Mouse (Mus musculus): Measurements from ENCODE around the gene Ccdc120.

Gene Ccdc120

DNA sequence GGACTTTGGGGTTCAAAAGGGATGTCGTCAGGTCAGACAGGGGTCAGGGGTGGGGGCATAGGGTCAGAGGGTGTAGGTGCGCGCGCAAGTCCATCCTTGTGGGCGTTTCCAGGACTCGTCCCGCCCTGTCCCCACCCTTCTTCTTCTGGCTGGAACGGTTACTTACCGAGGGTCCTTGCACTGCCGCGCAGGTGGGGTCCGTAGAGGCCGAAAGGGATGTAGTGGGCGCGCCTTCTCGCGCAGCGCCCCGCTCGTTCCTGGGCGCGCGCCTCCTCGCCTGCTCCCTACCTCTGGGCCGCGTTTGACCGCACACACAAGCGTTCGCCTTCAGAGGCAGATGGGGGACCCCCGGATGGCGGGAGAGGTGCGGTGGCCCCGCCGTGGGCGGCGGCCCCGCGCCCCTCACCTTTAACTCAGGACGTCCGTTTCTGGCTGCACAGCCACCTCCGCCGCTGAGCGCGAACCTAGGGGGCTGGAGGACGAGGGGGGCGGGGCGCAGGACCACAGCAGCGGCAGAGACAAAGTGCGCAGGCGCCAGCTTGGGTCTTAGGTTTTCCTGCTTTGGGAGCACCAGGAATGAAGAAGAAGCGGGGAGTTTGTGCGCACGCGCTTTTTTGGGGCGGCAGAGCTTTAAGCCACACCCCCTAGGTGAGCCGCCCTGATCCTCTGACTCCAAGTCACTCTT, at the start of gene Ccdc120:
Gene Ccdc120 (minus strand): TSS at position 474 of the 685 bp plus-strand sequence.
- DNase-seq (ENCODE audit: inconsistent ontology term): peak; percentile 82

DNA sequence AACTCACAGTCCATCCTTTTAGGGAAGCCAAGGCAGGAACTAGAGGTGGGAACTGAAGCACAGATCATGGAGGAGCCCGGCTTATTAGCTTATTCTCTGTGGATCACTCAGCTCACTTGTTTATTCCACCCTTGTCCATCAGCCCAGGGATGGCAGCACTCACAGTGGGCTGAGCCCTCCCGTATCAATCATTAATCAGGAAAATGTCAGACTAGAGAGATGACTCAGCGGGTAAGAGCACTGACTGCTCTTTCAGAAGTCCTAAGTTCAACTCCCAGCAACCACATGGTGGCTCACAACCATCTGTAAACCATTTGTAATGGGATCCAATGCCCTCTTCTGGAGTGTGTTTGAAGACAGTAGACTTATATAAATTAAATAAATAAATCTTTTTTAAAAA, 46.6 kb upstream of the Ccdc120 start:
- no peak for DNase-seq (ENCODE audit: inconsistent ontology term)

DNA sequence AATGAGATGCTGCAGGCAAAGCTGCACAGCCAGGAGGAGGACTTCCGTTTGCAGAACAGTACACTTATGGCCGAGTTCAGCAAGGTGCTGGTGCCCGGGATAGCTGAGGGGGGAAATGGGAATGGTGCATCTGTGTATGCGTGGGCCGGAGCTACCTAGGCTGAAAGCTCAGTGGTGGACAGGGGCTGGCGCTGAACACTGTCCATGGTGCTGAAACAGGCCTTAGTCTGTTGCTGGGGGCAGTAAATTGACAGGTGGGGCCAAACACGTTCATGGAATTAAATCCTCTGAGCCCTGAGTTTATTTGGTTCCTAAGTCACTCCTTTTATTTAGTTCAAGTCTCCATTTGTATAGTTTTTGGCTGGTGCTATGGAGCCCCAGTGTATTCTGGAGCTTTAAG, 44.3 kb upstream of the Ccdc120 start:
- DNase-seq (ENCODE audit: inconsistent ontology term): peak; percentile 4

DNA sequence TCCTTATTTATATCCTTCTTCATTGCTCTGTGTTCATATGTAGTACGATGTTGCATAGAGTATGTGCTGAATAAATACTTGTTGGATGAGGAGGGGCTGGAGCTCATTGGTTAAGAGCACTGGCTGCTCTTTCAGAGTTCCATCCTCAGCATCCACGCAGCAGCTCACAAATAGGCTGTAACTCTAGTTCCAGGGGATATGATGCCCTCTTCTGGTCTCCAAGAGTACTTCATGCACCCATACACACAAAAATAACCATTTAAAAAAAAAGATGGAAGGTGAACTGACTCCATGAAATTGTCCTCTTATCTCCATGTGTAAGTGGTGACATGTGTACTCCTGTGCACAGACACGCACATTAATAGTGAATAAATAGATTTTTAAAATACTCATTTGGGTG, 42.7 kb upstream of the Ccdc120 start:
- DNase-seq (ENCODE audit: inconsistent ontology term): no peak

DNA sequence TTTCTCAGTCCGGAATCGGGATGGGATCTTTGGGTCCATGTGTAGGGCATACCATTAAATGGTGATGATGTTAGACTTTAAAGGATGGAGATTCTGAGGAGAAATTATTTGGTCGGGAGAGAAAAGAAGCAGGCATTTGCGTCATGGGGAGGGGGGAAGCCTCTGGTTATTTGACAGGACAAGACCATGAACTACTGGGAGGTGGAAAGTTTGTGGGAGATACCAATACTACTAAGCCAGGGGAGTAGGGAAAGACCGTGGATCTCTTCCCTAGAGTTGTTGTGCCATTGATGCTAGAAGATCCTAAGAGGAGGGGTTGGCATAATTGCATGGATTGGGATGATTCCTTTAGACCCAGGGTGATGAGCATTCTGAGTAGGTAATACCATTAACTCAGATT, 39.6 kb upstream of the Ccdc120 start:
- peak; percentile 9 for DNase-seq (ENCODE audit: inconsistent ontology term)

DNA sequence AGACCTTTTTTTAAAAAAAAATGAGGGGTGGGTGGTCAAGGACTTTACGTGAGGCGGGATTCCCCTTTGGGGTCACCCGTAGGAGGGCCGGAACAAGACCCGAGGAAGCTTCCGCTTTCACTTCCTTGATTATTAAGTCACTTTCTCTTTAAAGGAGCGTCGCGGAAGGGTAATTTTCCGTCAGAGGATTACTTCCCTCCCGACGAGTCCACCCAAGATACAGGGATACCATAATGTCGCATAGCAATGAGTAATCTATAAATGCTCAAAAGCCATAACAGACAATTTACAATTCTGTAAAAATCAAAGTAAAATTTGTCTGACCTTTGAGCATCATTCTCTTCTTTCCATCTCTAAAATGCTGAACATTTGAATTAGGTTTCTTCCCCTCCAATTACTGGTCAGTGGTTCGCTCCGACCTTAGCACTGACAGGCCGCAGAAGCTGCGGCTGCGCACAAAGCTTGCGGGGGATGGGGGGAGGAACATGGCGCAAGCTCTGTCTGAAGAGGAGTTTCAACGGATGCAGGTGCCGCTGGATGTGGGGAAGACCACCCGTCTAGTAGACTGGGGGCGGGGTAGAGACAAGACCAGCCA, 38.9 kb upstream of the Ccdc120 start, which contains the start of gene Gripap1:
Gene Gripap1 (plus strand): TSS at position 224 of the 595 bp plus-strand sequence.
- peak; percentile 87 for DNase-seq (ENCODE audit: inconsistent ontology term)

DNA sequence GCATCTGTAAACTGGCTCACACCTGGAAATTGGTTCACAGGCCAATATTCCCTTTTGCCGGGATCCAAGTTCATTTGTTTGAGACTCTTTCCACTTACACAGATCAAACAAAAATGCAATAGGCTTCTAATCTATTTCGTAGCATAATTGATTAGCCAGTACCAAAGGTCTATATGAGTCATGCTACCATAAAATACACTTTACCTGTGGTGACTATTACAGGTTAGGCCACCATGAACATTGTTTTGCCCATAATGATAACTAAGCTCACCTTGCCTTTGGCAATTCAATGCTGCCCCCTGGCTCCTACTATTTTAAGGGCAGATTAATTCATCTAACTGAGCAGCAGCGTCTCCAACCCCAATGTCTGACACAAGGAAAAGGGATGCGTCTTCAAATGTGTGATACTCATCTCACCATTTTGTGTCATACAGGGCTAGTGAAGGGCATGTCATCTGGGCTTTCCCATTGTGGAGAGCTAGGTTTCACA, 31.9 kb upstream of the Ccdc120 start:
- DNase-seq (ENCODE audit: inconsistent ontology term): no peak

DNA sequence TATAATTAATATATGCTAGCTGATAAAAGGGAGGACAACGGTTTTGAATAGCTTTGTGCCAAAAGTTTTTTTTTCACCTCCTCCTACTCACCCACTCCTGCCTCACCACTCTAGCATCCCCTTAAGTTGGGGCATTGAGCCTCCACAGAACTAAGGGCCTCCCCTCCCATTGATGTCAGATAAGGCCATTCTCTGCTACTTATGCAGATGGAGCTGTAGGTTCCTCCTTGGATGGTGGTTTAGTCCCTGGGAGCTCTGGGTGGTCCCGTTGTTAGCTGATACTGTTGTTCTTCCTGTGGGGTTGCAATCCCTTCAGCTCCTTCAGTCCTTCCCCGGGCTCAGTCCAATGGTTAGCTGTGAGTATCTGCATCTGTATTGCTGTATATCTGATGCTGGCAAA, 28.6 kb upstream of the Ccdc120 start:
- DNase-seq (ENCODE audit: inconsistent ontology term): no peak

DNA sequence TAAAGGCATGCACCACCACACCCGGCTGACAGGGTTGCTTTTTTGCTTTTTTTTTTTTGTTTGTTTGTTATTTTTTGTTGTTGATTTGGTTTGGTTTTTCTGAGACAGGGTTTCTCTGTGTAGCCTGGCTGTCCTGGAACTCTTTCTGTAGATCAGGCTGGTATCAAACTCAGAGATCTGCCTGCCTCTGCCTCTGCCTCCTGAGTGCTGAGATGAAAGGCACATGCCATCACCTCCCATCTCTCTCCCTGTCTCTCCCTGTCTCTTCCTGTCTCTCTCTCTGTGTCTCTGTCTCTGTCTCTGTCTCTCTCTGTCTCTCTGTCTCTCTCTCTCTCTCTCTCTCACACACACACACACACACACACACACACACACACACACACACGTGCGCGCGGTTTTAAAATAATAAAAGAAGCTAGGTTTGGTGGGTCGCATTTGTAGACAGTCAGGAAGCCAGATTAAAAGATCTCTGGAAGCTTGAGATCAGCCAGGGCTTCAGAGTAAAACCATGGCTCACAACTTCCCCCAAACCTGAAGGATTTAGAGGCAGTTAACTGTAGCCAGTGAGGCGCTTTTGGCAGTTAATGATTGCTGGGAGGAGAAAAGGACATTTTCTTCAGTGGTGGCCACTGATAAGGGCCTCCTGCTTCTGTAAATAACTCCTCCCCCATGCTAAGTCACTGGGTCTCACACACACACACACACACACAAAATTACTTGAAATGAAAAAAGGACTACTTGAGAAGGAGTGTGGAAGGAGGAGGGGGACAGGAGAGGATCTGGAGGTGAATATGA, 27.9 kb upstream of the Ccdc120 start:
- no peak for DNase-seq (ENCODE audit: inconsistent ontology term)

DNA sequence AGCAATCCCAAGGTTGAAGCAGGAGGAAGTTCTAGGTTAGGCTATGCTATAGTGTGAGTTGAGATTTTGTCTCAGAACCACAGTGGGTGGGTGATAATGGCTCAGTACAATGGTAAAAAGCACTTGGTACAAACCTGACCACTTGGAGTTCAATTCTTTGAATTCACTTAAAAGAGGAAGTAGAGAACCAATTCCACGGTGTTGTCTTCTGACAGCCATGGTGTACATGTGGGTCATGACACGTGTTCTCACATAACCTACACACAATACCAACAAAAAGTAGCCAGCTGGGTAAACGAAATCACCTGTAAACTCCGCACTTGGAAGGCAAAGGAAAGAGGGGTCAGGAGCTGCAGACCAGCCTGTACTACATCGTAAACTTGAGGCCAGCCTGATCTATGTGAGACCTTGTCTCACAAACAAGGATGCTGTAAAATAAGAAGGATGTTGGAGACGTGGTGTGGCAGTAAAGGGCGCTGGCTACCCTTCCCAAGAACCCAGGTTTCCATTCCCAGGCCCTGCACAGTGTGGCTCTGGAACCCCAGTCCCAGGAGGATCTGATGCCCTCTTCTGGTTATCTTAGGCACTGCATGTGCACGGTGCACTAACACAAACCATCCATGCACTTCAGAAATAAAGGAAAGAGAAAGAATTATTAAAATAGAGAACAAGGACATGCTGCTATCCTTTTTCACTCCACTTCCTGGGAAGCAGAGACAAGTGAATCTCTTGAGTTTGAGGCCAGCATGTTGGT, 25.8 kb upstream of the Ccdc120 start:
- no peak for DNase-seq (ENCODE audit: inconsistent ontology term)

DNA sequence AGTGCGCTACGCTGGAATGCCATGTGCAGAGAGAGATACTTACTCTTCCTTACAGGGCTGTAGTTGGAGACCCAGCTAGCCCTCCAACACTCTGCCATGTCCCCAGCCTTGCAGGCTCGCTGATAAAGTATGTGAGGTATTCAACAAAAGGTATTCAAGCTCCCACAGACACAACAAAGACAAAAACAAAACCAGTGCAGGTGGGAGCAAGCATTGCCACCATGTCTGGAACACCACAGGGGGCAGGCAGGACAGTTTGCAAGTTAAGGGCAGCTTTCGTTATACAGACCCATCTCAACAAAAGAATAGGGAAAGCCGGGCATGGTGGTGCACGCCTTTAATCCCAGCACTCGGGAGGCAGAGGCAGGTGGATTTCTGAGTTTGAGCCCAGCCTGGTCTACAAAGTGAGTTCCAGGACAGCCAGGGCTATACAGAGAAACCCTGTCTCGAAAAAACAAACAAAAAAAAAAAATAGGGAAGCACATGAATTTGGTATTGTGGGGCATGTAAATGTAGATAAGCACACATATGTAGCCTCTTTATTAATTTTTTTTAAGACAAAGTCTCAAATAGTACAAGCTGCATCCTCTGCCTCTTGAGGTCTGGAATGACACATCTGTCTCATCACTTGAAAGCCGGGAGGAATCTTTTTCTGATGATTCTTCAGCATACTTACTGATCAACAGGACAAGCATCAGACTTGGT, 24.9 kb upstream of the Ccdc120 start:
- no peak for DNase-seq (ENCODE audit: inconsistent ontology term)

DNA sequence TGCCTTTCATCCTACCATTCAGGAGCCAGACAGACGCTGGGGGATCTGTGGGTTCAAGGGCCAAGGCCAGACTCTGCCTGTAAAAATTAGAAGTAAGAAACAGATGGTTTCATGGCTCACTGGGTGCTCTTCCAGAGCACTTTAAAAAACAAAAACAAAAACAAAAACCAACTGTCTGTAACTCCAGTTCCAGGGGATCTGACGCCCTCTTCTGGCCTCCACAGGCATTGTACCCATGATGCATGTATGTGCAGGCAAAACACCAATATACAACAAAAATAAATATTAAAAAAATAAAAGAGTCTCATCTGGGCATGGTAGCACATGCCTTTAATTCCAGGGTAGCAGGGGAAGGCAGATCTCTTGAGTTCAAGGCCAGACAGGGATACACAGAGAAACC, 22.1 kb upstream of the Ccdc120 start:
- no peak for DNase-seq (ENCODE audit: inconsistent ontology term)

DNA sequence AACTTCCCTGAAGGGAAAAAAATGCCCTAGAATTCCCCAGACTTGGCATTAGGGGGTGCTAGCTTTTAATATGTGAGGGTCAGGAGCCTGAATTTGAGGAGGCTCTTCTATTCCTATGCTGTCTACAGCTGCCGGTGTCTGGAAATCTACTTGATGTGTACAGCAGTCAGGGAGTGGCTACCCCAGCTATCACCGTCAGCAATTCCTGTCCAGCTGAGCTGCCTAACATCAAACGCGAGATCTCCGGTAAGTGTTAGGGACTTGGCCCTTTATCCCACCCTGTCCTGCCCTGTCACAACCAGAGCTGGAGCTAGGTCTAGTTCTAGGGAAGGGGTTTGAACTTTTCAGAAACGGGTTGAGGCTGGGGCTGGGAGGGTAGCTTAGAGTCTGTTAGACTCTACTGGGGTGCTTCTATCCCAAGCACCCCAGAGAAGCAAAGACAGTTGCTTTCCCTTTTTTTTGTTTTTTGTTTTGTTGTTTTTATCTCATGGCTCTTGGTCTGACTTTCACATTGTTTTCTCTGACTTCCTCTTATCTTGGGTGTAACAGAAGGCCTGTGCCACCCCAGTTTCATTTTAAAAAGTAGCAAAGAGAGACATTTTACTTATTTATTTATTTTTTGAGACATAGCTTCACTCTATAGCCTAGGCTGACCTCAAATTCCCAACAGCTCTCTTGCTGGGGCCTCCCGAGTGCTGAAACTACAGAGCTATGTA, 18.8 kb upstream of the Ccdc120 start:
- no peak for DNase-seq (ENCODE audit: inconsistent ontology term)

DNA sequence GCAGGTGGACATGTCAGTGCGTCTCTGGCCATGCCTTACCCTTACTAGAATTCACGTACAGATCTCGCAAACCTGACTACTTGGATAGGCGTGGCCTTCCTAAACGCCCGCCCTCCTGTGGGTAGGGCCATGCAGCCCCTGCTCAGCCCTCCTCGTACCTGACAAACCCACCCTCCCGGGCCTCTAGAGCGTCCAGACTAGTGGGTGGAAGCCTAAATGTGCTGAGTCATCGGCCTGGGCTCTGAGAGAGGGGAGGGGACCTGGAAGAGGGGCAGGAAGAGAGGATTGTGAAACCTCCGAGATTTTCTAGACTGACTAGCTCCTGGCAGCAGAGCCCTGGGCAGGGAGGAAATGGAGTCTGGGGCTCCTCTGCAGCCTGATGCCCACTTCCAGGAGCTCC, 15.1 kb upstream of the Ccdc120 start:
- DNase-seq (ENCODE audit: inconsistent ontology term): peak; percentile 88

DNA sequence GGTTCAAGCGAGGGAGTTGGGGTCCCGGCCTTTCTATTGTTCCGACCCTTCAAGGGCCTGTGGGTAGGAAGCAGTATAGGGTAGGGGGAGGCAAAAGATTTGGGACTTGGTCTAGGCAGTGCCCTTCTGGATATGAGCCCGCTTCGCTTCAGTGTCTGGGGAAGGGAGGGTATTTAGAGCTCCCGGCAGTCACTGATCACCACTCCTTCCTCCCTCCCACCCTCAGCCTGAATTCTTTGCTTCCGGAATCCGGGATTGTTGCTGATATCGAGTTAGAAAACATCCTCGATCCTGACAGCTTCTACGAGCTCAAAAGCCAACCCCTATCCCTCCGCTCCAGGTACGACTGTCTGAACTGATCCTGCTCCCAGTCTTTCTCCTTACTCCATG, 14.6 kb upstream of the Ccdc120 start:
- DNase-seq (ENCODE audit: inconsistent ontology term): peak; percentile 25

DNA sequence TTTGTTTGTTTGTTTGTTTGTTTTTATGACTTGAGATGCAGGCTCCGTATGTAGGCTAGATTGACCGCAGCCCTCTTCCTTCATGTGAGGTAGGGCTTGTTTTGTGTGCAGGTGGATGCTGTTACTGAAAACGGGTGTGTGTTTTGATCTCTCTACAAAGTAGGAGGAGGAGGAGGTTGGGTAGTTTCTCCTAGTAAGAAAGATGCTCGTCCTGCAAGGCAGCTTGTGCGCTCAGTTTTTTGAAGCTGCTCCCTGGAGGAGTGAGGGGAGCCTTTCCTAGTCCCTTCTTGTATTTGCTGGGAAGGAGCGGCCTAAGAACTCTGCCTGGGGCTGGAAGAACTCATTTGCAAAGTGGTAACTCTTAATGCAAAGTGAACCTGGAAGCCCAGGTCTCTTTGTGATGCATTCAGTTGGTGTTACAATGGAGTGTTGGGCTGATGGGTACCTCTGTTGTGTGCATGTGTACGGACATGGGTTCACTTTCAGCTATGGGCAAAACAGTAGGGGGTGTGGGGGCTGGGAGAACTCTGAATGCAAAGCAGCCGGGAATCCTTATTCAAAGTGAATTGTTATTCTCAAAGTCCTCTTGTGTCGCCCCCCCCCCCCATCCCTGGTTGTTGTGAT, 14.1 kb upstream of the Ccdc120 start:
- DNase-seq (ENCODE audit: inconsistent ontology term): no peak

DNA sequence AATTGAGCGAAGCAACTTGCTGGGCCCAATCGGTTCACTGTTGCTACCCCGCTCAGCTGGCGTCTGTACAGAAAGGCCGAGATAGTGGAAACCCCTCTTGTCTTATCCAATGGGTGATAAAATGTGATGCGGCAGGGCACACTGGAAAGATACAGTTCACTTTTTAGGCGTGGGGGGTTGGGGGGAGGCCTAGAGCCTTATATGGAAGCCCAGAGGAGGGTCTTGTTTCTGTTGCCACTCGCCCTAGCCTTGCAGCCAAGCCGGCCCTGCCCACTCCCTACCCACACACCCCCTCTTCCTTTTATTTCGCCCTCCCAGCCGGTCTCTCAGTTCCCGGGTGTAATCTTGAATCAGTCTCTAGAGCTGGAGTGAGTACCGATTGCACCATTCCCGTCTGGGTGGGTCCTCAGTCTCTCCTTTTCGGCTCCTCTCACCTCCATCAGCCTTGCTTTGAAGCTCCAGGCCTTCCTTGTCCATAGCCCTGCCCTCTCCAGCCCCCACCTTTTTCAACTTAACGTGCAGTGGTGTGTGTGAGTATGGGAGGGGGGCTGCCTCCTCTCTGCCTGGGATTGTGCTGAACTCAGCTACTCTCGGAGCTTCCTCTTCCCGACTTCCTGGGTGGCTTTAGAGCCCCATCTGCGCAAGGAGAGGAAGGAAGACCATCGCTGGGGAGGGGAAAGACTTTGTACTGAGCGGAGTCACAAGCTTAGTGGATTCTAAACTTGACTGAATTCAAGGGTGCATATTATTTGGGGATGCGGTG, 13.1 kb upstream of the Ccdc120 start:
- peak; percentile 82 for DNase-seq (ENCODE audit: inconsistent ontology term)

DNA sequence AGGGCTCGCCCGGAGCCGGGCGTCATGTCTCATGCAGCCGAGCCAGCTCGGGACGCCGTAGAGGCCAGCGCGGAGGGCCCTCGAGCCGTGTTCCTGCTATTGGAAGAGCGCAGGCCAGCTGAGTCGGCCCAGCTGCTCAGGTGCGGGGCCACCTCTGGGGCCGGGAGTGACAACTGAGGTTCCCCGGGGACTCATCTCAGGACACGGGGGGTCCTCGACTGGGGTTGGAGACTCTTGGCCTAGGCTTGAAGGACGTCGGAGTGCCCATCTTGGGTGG, 12.2 kb upstream of the Ccdc120 start:
- DNase-seq (ENCODE audit: inconsistent ontology term): no peak

DNA sequence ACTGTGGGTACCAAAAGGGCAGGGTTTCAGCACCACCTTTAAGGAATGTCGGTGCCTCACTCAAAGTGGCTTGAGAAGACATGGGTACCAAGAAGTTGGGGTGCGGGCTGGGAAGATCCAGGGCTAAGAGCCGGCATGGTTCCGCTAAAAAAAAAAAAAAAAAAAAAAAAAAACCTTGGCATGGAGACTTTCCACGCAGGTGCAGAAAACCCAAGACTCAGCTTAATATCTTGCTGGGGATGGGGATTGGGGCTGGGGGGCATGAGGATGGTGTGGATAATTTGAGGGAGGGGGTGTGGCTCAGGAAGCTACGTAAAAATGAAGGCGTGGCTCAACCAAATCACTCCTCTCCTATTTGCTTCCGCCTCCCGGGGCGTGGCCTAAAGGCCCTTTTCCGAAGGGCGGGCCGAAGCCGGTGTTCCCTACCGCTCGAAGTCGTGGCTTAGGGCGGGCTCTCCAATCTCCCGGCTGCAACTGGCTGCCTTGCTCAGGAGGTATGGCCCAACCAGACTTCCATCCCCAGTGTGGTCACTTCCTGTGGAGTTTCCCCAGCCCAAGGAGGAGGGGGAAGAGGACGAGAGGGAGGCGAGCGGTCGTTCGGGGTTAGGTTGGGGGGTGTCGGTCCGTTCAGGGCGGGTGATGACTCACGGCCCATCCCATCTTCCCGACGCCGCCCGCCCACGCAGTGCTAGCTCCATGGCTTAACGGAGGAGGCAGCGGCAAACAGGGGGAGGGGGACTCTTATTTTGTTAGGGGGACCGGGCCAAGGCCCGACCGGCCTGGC, 11.6 kb upstream of the Ccdc120 start, which contains the start of gene Tfe3:
Gene Tfe3 (plus strand): TSS at position 424 of the 784 bp plus-strand sequence.
- DNase-seq (ENCODE audit: inconsistent ontology term): peak; percentile 96
